Mouse (Mus musculus) ovary, postnatal 36 days (tissue): Measurements from ENCODE around the gene Atg4d.
"Not testable (repeated sequence)": the region's sequence is repeated elsewhere in the genome, so short reads cannot be mapped to it uniquely, and the experiment has no call there.

Experiments
- DNase-seq: peaks from one replicate; pipeline ENCODE4 v3.0.0; 2022; ENCODE audit warnings: low spot score, mixed read lengths

Atg4d gene

DNA sequence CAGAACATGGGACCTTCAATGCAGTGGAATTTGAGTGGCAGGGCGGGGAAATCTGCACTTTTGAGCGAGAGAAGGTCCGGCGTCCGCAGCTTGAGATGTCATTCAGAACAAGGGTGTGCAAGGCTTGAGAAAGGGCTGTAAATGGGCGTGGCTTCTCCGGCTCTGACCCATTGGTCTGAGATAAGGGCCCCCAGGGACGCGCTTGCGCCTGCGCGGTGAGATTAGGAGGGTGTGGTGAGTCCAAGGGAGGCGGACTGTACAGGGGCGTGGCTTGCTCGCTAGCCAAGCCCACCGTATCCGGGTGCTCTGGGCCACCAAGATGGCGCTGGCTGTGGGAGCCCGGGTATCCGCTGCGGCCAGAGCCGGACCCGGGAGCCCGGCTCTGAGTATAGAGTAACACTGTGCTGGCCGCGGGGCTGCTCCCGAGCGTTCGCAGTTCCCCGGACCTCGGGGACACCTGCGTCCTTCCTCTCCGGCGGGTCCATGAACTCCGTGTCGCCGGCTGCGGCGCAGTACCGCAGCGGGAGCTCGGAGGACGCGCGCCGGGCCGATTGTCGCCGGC lies at the start of gene Atg4d:
Gene Atg4d, plus strand, starts transcription at position 294 of the 562 bp plus-strand sequence.
- DNase-seq = peak; percentile 99

DNA sequence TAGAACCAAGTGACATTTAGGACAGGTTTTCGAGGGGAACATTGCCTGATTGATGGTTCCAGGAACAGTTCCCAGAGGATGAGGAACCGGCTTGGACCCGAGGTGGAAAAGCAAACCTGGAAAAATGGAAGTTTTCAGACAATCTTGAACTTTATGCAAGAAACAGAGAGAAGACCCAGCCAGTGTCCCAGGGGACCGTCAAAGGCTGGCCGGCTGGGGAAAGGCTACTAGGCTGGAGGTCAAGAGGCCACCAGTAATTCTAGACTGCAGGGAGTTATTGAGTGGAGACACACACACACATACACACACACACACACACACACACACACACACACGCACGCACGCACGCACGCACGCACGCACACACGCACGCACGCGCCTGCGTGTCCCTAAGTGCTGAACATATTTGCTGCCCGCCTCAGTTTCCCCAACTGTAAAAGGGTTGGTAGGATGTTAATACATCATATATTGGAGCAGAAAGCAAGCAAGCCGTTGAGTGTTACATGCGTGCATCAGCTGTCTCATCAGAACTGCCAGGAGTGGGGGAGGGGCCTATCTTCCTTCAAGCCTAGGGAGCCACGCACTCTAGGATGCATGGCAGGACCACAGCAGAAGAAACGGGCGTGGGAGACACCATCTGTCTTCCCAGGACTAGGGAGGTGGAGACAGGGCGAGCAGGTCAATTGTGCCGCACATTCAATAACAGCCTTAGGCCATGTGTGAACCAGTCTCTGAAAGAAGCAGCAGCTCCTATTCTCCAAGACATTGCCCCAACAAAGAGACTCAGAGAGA lies 48.8 kb upstream of the Atg4d start:
- DNase-seq = no peak

DNA sequence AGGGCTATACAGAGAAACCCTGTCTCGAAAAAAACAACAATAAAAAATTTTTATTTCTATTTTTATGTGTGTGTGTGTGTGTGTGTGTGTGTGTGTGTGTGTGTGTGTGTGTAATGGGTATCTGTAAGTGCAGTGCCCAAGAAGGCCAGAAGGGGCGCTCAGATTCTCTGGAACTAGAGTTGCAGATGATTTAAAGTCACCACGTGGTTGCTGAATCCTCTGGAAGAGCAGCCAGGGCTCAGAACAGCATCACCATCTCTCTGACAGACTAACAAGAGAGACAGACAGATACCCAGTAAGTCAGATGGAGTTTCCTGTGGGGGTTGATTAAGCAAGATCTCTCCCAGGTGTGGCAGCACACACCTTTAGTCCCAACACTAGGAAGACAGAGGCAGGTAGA lies 45.3 kb upstream of the Atg4d start:
- no peak for DNase-seq

DNA sequence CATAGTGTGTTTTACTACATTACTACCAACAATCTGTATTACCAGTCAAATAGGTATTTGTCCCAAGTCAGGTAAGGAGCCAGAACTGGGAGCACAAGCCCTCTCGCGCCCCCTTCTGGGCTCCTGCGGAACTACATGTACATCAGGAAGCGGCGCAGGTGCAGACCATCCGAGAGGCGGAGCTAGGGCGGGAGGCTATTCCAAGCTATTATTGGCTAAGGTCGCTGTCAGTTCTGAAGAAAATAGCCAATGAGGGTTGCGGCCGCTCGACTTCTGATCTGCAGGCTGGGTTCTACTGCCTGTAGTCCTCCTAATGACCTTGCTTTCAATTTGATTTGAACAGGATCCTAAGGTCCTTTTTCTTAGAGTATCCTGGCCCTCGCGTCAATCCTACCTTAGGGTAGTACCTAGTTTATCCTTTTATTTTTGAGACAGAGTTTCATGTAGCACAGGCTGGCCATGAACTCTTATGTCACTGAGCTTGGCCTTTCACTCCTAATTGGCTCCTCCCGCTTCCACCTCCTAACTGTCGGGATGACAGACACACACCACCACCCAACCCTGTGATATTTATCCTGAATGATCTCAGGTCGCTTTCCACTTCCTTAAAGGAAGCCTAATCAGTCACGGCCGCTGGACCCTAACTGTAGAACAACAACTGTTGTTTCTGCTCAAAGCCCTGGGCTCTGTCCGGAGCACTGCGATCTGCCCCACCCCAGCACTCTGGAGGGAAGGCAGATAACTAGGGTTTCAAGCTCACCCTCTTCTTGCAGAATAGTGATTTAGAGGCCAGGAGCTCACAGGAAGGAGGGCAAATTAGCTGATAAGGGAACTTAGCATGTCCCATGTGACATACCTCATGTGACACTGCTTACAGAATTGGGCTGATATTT lies 44.4 kb upstream of the Atg4d start:
- peak; percentile 90 for DNase-seq

DNA sequence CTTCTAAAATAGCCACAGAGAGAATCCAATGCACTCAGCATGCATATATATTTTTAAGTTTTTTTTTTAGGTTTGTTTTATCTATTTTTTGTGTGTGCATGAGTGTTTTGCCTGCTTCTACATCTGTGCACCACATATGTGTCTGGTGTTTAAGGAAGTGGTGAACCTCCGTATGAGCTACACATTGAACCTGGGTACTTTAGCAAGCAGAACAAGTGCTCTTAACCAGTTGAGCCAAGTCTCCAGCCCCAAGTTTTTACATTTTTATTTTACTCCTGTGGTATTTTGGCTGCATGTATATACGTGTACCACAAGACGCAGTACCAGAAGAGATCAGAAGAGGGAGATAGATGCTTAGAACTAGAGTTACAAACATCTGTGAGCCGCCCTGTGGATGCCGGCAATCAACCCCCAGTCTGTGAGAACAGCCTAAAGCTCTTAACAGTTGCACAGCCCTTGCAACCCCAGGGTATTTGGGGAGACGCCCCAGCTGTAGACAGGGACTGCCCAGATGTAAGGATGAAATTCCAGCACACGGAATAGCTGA lies 43.6 kb upstream of the Atg4d start:
- no peak for DNase-seq

DNA sequence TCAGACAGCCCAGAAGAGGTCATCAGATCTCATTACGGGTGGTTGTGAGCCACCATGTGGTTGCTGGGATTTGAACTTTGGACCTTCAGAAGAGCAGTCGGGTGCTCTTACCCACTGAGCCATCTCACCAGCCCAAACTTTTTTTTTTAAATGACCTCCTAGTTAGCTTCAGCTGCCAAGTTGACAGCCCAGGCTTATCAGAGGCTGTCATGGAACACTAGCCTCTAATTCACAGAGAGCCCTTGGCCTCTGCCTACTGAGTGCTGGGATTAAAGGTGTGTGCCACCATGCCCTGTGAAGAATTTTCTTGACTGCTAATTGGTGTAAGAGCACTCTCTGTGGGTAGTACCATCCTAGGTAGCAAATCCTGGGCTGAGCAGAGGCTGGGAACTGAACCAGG lies 41.6 kb upstream of the Atg4d start:
- DNase-seq = not testable (repeated sequence)

DNA sequence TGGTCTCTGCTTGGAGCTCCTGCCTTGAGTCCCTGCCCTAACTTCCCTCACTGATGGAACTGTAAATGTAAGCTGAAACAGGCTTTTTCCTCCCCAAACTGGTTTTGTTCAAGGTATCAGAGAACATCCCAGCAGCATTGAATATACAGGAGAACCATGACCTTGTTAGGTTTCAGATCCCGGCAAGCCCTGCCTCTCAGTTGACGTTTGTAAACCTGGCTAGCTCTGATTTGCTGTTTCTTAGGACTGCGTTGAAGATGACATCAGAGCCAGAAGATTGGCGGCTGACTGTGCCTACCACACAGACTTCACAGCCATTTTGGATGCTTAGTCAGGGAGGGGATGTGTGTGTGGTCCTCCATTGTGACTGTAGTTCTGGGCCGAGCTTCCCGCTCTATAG lies 41.2 kb upstream of the Atg4d start:
- no peak for DNase-seq

DNA sequence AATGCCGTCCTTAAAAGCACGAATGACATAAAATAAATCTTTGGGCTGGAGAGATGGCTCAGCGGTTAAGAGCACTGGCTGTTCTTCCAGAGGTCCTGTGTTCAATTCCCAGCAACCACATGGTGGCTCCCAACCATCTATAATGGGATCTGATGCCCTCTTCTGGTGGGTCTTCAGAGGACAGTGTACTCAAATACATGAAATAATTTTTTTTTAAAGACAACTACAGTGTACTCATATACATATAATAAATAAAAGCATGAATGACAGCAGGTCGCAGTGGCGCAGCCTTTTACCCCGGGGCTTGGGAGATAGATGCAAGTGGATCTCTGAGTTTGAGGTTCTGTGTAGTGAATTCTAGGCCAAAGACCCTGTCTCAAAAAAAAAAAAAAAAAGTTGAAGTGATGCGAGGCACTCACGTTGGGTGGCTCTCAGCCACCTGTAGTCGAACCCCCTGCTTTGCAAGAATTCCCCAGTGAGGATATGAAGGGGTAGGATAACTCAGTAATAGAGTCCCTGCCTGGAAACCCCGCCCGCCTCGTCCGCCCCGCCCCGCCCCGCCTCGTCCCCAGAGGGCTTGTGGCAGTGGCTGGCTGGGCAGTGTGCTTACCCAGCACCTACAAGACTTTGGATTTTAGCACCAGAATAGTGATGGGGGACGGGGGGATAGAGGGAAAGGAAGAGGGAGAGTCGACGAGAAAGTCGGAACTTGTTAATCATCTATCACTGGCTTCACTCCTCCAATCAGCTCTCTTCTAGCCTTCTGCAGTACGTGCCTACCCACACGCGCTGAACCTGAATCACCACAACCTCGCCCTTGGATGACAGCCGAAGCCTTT lies 40.3 kb upstream of the Atg4d start:
- DNase-seq = no peak

DNA sequence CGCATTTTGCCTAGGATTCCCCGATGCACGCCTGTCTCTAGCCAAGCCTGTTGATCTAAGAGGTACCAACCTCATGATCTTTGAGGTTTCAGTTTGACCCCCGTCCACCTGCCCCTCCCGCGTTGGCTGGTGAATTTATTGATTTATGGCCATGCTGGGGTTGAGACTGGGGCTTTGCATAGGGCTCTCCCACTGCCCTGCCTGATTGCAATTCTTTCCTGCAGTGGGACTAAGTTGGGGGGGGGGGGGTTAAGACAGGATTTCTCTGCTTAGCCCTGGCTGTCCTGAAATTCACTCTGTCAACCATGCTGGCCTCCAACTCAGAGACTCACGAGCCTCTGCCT lies 39.7 kb upstream of the Atg4d start:
- no peak for DNase-seq

DNA sequence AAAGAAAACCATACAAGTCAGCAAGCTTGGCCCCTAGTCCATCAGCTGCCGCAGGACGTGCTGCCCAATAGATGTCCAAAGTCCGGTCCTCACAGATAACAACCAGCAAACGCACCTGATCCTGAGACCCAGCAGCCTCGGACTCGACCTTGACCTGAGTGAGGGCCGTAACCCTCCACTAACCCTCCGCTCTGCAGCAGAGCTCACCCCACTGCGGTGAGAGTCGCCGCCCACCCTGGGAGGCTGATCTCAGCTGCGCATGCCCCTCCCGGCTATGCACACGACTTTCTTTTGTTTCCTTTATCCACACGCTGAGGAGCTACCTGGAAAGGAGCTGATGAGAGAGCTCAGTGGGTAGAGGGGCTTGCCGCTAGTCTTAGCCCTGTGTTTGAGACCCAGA lies 37.8 kb upstream of the Atg4d start:
- DNase-seq = no peak

DNA sequence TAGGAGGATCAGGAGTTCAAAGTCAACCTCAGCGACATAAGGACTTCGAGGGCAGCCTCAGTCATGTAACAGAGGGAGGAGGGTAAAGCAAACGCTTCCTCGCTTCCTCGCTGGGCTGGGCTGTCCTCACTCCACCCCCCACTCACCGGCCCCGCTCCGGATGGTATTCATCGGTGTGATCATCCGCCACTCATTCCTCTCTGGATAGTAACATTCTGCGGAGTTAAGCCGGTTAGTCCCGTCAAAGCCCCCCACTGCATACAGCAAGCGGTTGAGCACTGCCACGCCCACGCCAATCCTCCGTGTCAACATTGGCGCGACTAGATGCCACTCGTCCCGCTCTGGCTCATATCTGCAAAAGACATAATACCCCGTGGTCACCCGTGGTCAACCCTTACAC lies 33.5 kb upstream of the Atg4d start:
- no peak for DNase-seq

DNA sequence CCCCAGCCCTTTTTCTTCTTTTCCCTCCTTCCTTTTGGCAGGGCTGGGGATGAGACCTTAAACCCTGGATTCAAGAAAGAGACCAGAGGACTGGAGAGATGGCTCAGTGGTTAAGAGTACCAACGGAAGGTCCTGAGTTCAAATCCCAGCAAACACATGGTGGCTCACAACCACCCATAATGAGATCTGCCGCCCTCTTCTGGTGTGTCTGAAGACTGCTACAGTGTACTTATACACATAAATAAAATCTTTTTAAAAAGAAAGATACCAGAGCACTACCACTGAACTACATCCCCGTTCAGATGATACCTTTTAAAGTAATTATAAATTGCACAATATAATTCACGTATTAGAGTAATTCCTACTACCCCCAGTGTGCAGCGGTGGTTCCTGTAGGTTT lies 32.2 kb upstream of the Atg4d start:
- no peak for DNase-seq

DNA sequence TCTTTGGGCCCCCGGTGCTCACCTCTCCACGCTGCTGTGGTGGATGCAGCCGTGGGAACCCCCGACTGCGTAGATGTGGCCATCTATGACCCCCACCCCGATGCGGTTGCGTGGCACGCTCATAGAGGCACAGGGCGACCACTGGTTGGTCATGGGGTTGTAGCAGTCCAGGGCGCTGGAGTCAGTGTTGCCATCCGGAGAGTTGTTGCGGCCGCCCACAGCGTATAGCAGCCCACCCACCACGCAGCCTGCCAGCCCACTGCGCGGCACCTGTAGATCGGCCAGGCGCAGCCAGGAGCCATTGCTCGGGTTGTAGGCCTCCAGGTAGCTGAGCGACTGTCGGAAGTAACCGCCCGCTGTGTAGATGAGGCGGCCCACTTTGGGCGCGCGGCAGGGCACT lies 31.7 kb upstream of the Atg4d start:
- DNase-seq = no peak

DNA sequence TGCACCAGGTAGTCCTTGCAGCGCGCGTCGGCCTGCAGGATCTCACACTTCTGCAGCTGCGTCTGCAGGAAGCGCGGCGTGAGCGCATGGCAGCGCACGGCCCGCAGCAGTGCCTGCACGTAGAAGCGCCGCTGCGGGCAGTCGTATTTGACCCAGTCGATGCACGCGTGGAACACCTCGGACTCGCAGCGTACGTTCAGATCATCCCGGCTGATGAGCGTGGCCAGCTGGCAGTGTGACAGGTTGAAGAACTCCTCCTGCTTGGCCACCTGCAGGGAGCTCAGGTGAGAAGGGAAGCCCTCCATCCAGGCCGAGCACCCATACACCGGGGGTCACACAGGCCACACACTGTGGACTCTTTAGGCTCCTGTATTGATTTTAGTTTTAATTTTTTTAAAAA lies 31.3 kb upstream of the Atg4d start:
- DNase-seq = no peak

DNA sequence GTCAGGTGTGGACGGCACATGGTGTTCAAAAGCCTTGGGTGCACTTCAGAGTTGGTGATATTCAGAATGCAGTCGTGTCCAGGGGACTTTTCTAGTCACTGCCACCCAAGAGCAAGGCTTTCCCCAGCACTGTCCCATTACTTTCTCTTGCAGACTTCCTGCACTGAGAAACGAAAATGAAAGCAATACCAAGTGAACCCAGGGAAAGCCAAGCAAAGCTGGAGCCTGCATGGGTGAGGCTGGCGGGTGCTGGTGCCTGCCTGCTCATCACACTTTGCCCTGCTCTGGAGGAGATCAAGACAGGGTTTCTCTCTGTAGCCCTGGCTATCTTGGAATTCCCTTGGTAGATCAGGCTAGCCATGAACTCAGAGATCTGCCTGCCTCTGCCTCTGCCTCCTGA lies 29.8 kb upstream of the Atg4d start:
- DNase-seq = no peak

DNA sequence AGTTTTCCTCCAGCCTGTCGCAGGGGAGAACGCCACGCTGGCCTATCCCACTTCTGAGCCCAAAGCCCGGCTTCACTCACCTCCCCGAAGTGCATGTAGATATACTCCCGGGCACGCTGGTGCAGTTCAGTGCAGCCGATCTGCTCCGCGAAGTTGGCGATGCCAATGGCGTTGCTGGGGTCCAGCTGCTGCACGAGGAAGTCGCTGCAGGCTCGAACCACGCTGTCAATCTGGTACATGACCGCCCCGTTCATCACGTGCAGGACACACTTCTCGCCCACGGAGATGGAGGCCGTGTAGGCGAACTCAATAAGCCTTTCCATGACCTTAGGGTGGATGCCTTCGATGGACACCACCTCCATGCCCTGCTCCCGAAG lies 28.1 kb upstream of the Atg4d start:
- no peak for DNase-seq

DNA sequence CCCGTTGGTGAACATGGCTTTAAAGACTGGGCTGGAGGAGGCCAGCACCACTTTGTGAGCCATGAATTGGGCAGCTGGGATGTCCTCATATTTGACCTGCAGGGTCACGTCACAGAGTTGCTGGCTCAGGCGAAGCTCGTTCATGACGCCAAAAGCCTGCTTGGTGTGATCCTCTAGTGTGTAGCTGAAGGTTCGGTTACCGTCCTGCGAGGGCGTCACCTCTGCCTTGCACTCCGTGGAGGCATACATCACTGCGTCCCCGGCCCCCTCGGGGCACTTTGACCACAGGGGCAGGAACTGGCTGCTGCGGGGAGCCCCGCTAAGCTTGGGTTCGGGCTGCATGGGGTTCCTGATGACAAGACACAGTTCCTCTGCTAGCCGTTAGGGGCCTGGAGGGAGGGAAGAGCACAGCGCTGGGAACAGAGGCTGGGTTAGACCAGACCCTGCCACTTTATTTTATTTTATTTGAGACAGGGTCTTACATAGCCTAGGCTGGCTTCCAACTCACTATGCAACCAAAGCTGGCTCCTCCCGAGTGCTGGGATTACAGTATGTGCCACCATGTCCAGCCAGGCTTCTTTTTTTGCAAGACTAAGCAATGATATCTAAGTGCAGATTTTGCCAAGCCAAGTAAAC lies 27.6 kb upstream of the Atg4d start:
- no peak for DNase-seq

DNA sequence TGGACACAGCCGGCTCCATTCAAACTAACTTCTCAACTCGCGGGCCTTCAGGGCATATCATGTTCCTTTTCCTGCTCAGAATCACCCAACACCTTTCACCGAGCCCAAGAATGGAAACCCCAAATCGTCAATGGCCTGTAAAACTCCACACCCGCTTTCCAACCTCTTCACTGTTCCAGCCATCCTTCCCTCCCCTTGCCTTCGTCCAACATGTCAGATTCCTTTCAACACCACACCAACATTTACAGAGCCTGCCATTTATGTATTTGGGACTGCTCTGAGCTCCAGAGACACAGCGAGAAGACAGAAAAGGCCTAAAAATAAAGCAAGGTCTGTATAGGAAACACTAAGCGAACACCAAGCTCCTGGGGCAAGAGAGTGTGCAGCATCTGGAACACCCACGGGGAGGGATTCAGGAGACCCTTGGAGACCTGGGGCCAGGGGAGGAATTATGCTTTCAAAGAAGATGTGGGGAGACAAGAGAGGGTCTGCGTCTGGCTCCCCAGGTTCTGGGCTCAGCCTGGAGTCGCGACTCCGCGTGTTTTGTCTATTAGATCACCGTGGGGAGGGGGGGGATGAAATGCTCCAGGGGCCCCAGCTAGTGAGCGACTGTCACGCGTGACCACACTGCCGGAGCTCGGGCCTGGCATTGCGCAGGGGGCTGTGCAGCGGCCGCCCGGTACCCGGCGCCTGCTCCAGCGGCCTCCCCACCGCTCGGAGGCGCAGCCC lies 26.9 kb upstream of the Atg4d start:
- no peak for DNase-seq

DNA sequence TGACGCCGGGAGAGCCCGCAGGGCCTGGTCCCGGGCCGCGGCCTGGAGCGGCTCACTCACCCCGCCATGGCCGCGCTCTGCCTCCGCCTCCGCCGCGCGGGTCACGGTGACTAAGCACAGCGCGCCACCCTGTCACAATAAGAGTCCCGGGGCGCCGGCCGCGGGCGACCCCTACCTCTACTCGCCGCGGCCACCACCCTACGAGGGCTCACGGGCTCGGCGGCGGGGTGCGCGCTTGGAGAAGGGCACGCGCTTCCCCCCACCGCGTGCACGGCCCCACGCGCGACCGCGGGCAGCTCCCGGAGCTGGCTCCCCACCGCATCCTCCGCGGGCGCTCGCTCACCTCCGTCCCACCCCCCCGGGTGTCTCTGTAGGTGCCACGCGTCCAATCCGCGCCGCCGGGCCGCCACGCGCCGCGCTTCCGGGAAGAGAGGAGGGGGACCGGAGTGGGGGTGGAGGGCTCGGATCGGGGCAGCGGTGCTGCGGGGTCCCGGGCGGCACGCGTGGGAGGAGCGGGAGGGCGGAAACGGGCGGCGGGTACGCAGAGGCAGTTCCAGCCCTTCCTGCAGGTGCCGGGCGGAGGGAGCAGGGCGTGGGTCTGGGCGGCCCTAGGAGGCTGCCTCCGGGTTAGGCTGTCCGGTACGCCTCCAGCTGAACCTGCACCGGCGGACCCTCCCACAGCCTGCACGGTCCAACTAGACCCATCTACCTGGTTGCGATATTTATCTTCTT lies 26.2 kb upstream of the Atg4d start, which contains the start of gene Keap1:
Gene Keap1, minus strand, starts transcription at position 629 of the 732 bp plus-strand sequence.
- peak; percentile 85 for DNase-seq

DNA sequence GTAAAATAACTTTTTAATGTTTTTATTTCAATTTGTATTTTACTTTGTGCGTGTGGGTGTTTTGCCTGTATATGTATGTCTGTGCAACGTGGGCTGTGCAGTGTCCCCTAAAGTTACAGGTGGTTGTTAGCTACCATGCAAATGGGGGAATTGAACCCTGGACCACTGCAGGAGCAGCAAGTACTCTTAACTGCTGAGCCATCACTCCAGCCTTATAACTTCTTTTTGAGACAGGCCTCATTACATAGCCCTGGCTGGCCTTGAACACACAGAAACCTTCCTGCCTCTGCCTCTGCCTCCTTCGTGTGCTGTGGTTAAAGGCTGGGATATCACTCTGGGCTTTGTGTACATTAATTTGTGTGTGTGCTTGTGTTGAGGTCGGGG lies 25.6 kb upstream of the Atg4d start:
- DNase-seq = no peak
